Comparison of ENCODE assay signal across 8 mouse cellular contexts in genomic region chr7:119894818-119895544, GRCm38 (mm10). TPM values are rescaled to one million over a fixed set of nuclear protein-coding genes. Genes with fewer than 3 reads are reported as not detected.
A peak's percentile ranks its signal among the peaks of the same experiment; 100 is the strongest.
DNase-seq lines count a peak whose midpoint lies in the region; ATAC-seq and TF ChIP-seq lines count a peak whose summit lies in the region.

No protein-coding gene starts in this region.

- peaks cover 7% of the 10 kb centered on the region for H3K4me1 ChIP-seq in thymus, adult 2 months (replicated peaks; ENCODE audit: control insufficient read depth, insufficient read depth, low read length)
- peaks cover 12% of the 10 kb centered on the region; the same call in 1 of the 2 replicates for H3K4me1 ChIP-seq in forebrain, embryonic 14.5 days (ENCODE audit: control insufficient read depth, insufficient read depth, low read length)
- H3K4me1 ChIP-seq in kidney, embryonic 16.5 days (ENCODE audit: insufficient read depth, low read length), result peaks cover 19% of the 10 kb centered on the region
- H3K4me1 ChIP-seq in midbrain, embryonic 12.5 days, result peaks cover 25% of the 10 kb centered on the region

- no peak for TF ChIP-seq POLR2A in thymus, adult 2 months (IDR thresholded peaks at IDR 0.05; ENCODE audit: control insufficient read depth, extremely low read depth, insufficient read depth, low read length, poor library complexity)

- peak overlapping the region; percentile 67 for H3K9ac ChIP-seq in forebrain, embryonic 14.5 days (ENCODE audit: low read length)
- peak overlapping the region; percentile 82 for H3K9ac ChIP-seq in kidney, embryonic 16.5 days (replicated peaks; ENCODE audit: low read length)
- peak overlapping the region; percentile 70 for H3K9ac ChIP-seq in midbrain, embryonic 12.5 days (replicated peaks)

- no peak for TF ChIP-seq CTCF in thymus, adult 2 months (IDR thresholded peaks at IDR 0.05; ENCODE audit: borderline replicate concordance, control insufficient read depth, extremely low read depth, insufficient read depth, low read length, poor library complexity)

- peak; percentile 17; the same call in 1 of the 2 replicates for ATAC-seq in frontal cortex, adult (ENCODE audit: low TSS enrichment)
- ATAC-seq in forebrain, embryonic 14.5 days, result peak; percentile 54
- ATAC-seq in kidney, embryonic 16.5 days (ENCODE audit: low FRiP score, low TSS enrichment), result peak; percentile 73
- peak; percentile 68 for ATAC-seq in midbrain, embryonic 12.5 days (ENCODE audit: low FRiP score, low read depth)

- DNase-seq in frontal cortex, adult 2 months (ENCODE audit: extremely low spot score in 1 of 2, low spot score in 1 of 2), result no peak
- no peak for DNase-seq in thymus, adult 2 months
- no peak for DNase-seq in thymus, postnatal 4 days
- DNase-seq in forebrain, embryonic 14.5 days (ENCODE audit: low spot score), result no peak
- no peak for DNase-seq in thymus, postnatal 36 days

- no peak overlapping the region for H3K27ac ChIP-seq in thymus, adult 2 months (ENCODE audit: control insufficient read depth, insufficient read depth, low read length)
- H3K27ac ChIP-seq in forebrain, embryonic 14.5 days (ENCODE audit: low read depth, low read length), result peak overlapping the region; percentile 93
- peak overlapping the region; percentile 75 for H3K27ac ChIP-seq in kidney, embryonic 16.5 days (ENCODE audit: low read length)
- peak overlapping the region; percentile 97 for H3K27ac ChIP-seq in midbrain, embryonic 12.5 days (replicated peaks)

- peak overlapping the region; percentile 49 for H3K4me2 ChIP-seq in forebrain, embryonic 14.5 days (ENCODE audit: low read length)
- peak overlapping the region; percentile 61 for H3K4me2 ChIP-seq in kidney, embryonic 16.5 days (replicated peaks; ENCODE audit: low read depth, low read length)
- H3K4me2 ChIP-seq in midbrain, embryonic 12.5 days (replicated peaks), result peak overlapping the region; percentile 67

- 2% methylated on average over 15 of the region's 15 CpGs for WGBS in thymus, adult 2 months
- WGBS in forebrain, embryonic 14.5 days, result 3% methylated on average over 15 of the region's 15 CpGs
- under 1% methylated on average over 14 of the region's 15 CpGs for WGBS in kidney, embryonic 16.5 days
- WGBS in midbrain, embryonic 12.5 days, result 2% methylated on average over 15 of the region's 15 CpGs

- no peaks in the 10 kb centered on the region for H3K36me3 ChIP-seq in thymus, adult 2 months (ENCODE audit: control insufficient read depth, insufficient read depth, low read length)
- H3K36me3 ChIP-seq in forebrain, embryonic 14.5 days (ENCODE audit: control insufficient read depth, insufficient read depth, low read length), result no peaks in the 10 kb centered on the region
- H3K36me3 ChIP-seq in kidney, embryonic 16.5 days (ENCODE audit: insufficient read depth, low read length), result no peaks in the 10 kb centered on the region
- no peaks in the 10 kb centered on the region for H3K36me3 ChIP-seq in midbrain, embryonic 12.5 days

- peak overlapping the region; percentile 72 for H3K4me3 ChIP-seq in thymus, adult 2 months (ENCODE audit: control insufficient read depth, insufficient read depth, low read length)
- peak overlapping the region; percentile 60 for H3K4me3 ChIP-seq in forebrain, embryonic 14.5 days (ENCODE audit: low read depth, low read length)
- peak overlapping the region; percentile 73 for H3K4me3 ChIP-seq in kidney, embryonic 16.5 days (ENCODE audit: low read length)
- H3K4me3 ChIP-seq in midbrain, embryonic 12.5 days, result peak overlapping the region; percentile 64

- H3K9me3 ChIP-seq in forebrain, embryonic 14.5 days (replicated peaks; ENCODE audit: control insufficient read depth, low read length), result no peaks in the 10 kb centered on the region
- H3K9me3 ChIP-seq in kidney, embryonic 16.5 days (ENCODE audit: low read length), result no peaks in the 10 kb centered on the region
- H3K9me3 ChIP-seq in midbrain, embryonic 12.5 days, result no peaks in the 10 kb centered on the region

- no peaks in the 10 kb centered on the region for H3K27me3 ChIP-seq in thymus, adult 2 months (ENCODE audit: control insufficient read depth, insufficient read depth, low read length)
- no peaks in the 10 kb centered on the region for H3K27me3 ChIP-seq in forebrain, embryonic 14.5 days (replicated peaks; ENCODE audit: control insufficient read depth, insufficient read depth, low read length)
- no peaks in the 10 kb centered on the region for H3K27me3 ChIP-seq in kidney, embryonic 16.5 days (ENCODE audit: insufficient read depth, low read length)
- no peaks in the 10 kb centered on the region for H3K27me3 ChIP-seq in midbrain, embryonic 12.5 days

RNA-seq across cellular contexts. Expression of gene Lyrm1, which starts 0.7 kb away (rescaled TPM):
- polyA plus RNA-seq in frontal cortex, adult 2 months (2012; rRNA removed), result 17.8 and 19.1 TPM in 2 replicates
- polyA plus RNA-seq in thymus, adult 2 months (2012; rRNA removed), result 1.1 and 1.9 TPM in 2 replicates
- polyA plus RNA-seq in forebrain, embryonic 14.5 days (2014; fragmentation: Nextera tagmentation; extraction: Ambion mirVana), result 17.2 and 18.5 TPM in 2 replicates
- 6.5 and 7.4 TPM in 2 replicates for polyA plus RNA-seq in kidney, embryonic 16.5 days (2015; fragmentation: Nextera tagmentation; extraction: Ambion mirVana)
- polyA plus RNA-seq in midbrain, embryonic 12.5 days (2016; fragmentation: Nextera tagmentation; extraction: Ambion mirVana), result 12.8 and 14.0 TPM in 2 replicates

RNA-seq across cellular contexts. Expression of gene Dcun1d3, which starts 1.1 kb away (rescaled TPM):
- polyA plus RNA-seq in frontal cortex, adult 2 months (2012; rRNA removed), result 10.7 and 11.3 TPM in 2 replicates
- 4.6 and 4.9 TPM in 2 replicates for polyA plus RNA-seq in thymus, adult 2 months (2012; rRNA removed)
- 9.2 and 10.3 TPM in 2 replicates for polyA plus RNA-seq in forebrain, embryonic 14.5 days (2014; fragmentation: Nextera tagmentation; extraction: Ambion mirVana)
- 10.9 and 11.3 TPM in 2 replicates for polyA plus RNA-seq in kidney, embryonic 16.5 days (2015; fragmentation: Nextera tagmentation; extraction: Ambion mirVana)
- 17.8 and 19.4 TPM in 2 replicates for polyA plus RNA-seq in midbrain, embryonic 12.5 days (2016; fragmentation: Nextera tagmentation; extraction: Ambion mirVana)

Comparison
In these comparisons a context has a peak if more than half of its experiments do, and no peak if none do; other contexts are left out.
1. ATAC-seq: peak in every context shown above with its lines; median percentile 73 in kidney, embryonic 16.5 days; 68 in midbrain, embryonic 12.5 days; 54 in forebrain, embryonic 14.5 days; 17 in frontal cortex, adult.